Mouse (Mus musculus) left cerebral cortex, adult 2 months (tissue): ENCODE measurements around the gene Olfr984. TPM values are rescaled to one million over a fixed set of nuclear protein-coding genes. Genes with fewer than 3 reads are reported as not detected.

ENCODE experiments used
- DNase-seq, 2 experiments: peaks; one replicate each; pipeline ENCODE4 v3.0.0; 2021 to 2022; ENCODE audit warnings: low spot score in 2 of 2, mixed read lengths in 1 of 2; ENCODE audit errors: extremely low spot score in 1 of 2
- H3K27ac ChIP-seq: fragments of 200-600 bp; 2 replicates; pipeline ENCODE4 v1.8.1; 2022
- H3K4me3 ChIP-seq: fragments of 200-600 bp; 2 replicates; pipeline ENCODE4 v1.8.1; 2022
- CTCF ChIP-seq: fragments of 200-600 bp; IDR thresholded peaks from 2 replicates; pipeline ENCODE4 v1.8.1; 2022; ENCODE audit warnings: antibody characterized with exemption, mild to moderate bottlenecking, moderate library complexity
- intact Hi-C: fragments of 180-260 bp; cut with DNase I; formaldehyde crosslinking; loops from one replicate; pipeline ENCODE4 v1.15.1; 2025
- total RNA-seq, 2 experiments: library from RNA; stranded (reverse); gene quantifications; 2 replicates each; pipeline ENCODE4 v1.2.3; 2021

The Olfr984 gene
- total RNA-seq, 2 experiments from 2014 or later: not detected

DNA sequence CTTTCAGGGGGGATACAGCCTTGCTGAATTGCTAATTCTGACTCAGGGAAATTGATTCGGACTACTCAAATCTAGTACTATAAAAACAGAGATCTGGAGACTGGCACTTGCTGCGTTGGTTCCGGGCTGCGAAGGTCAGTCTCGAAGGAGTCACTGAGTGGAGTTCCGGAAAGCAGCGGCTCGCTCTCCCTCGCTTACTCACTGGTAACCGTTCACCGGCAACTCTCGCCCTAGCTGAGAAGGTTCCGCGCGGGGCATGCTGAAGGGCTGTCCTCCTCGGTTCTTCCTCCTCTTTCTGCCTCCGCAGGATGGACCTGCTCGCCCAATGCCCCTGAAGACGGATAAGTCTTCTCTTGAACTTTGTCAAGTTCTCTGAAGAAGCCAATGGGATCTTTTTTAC lies 63.9 kb downstream of the Olfr984 start:
- no peak overlapping the region for H3K4me3 ChIP-seq
- no peak overlapping the region for H3K27ac ChIP-seq
- TF ChIP-seq CTCF: no peak
- DNase-seq: no peak
- intact Hi-C loops: no loop called here

Other genes starting within 250 kb of the Olfr984 start
- gene Olfr972, start 247.8 kb downstream of the Olfr984 start, total RNA-seq: not detected
- not detected for gene Olfr229, start 206.9 kb downstream of the Olfr984 start, total RNA-seq
- gene Olfr974, start 176.7 kb downstream of the Olfr984 start, total RNA-seq: not detected
- gene Olfr975, start 162.2 kb downstream of the Olfr984 start, total RNA-seq: not detected
- not detected for gene Olfr976, start 153.1 kb downstream of the Olfr984 start, total RNA-seq
- not detected for gene Olfr978, start 122.1 kb downstream of the Olfr984 start, total RNA-seq
- gene Olfr979, start 110.7 kb downstream of the Olfr984 start, total RNA-seq: not detected
- gene Olfr980, start 104.6 kb downstream of the Olfr984 start, total RNA-seq: not detected
- not detected for gene Olfr981, start 92.7 kb downstream of the Olfr984 start, total RNA-seq
- gene Olfr982, start 40.4 kb downstream of the Olfr984 start, total RNA-seq: not detected
- not detected for gene Olfr983, start 20.6 kb downstream of the Olfr984 start, total RNA-seq
- gene Olfr985, start 16.0 kb upstream of the Olfr984 start, total RNA-seq: not detected
- gene Tmem225, start 33.9 kb upstream of the Olfr984 start, total RNA-seq: not detected
- under 1 TPM in 1 of 2 experiments, not detected in 1; 0.09 TPM for gene Olfr986, start 66.7 kb upstream of the Olfr984 start, total RNA-seq
- 1 to 10 TPM; 3.2 to 4.0 TPM for gene Zfp202, start 78.1 kb upstream of the Olfr984 start, total RNA-seq
- 100 to 1,000 TPM; 110 to 116 TPM for gene Scn3b, start 155.0 kb upstream of the Olfr984 start, total RNA-seq